In the genomic region with DNA sequence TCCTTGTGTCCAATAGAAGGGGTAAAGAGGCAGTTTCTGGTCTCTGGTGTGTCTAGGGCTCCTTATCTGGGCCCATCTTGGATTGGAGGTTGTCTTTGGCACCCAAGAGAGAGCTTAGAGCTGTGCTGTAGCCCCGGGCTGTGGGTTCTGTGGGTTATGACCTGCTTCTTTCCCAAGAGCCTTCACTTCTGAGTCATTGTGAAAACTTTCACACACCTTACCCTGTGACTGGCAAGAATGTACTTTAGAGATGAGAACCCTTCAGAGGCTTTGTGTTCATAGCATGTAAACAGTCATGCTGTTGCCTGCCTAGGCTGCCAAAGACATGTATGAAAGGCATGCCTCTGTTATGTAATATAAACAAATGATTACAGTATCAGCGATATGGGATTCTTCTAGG, we compare ENCODE assay signal across 35 mouse cellular contexts. TPM values are rescaled to one million over a fixed set of nuclear protein-coding genes. Genes with fewer than 3 reads are reported as not detected.
A peak's percentile ranks its signal among the peaks of the same experiment; 100 is the strongest.
DNase-seq lines count a peak whose midpoint lies in the region; ATAC-seq lines count a peak whose summit lies in the region.
"Had no signal": no experiment of that assay in that cellular context is flagged by ENCODE, and none has a peak within 500 bp of the region (broad histone marks: within the 10 kb centered on the region; RNA-seq: fewer than 3 reads in every experiment).

No protein-coding gene starts in this region.

- no peak overlapping the region for H3K9ac ChIP-seq in hindbrain, embryonic 16.5 days (ENCODE audit: low read depth, low read length)
- H3K9ac ChIP-seq: embryonic facial prominence, embryonic 15.5 days; hindbrain, embryonic 13.5 days; liver, embryonic 14.5 days; lung, embryonic 15.5 days; midbrain, embryonic 13.5 days; neural tube, embryonic 13.5 days had no signal

- peak; percentile 10 to 43 for DNase-seq in lung, adult 18-20 months
- no peak for DNase-seq in lung, postnatal 14 days
- DNase-seq in 3T3-L1 (ENCODE audit: low read depth, low spot score), result peak; percentile 82
- peak; percentile 50 for DNase-seq in Muller cell, postnatal 12 days (ENCODE audit: inconsistent ontology term)
- peak; percentile 49 for DNase-seq in fibroblast of lung, adult 2 months (ENCODE audit: low read depth)
- no peak for DNase-seq in MN1 (ENCODE audit: low spot score)
- DNase-seq in cerebellum, adult 11 months, result no peak
- DNase-seq: adrenal gland, postnatal 10 days; B cell, adult 2 months; cerebellum, adult 9-11 months; gastrocnemius, postnatal 14 days; heart, adult 18-20 months; heart, postnatal 4 days; kidney, adult 9 months; kidney, postnatal 10 days; layer of hippocampus, postnatal 36 days; liver; thymus, postnatal 14 days had no signal

- no peak overlapping the region for H3K27ac ChIP-seq in hindbrain, embryonic 16.5 days (ENCODE audit: low read depth, low read length)
- H3K27ac ChIP-seq: embryonic facial prominence, embryonic 10.5 days; embryonic facial prominence, embryonic 15.5 days; hindbrain, embryonic 13.5 days; liver, embryonic 14.5 days; lung, embryonic 15.5 days; midbrain, embryonic 13.5 days; neural tube, embryonic 13.5 days had no signal

- no peaks in the 10 kb centered on the region for H3K27me3 ChIP-seq in hindbrain, embryonic 16.5 days (replicated peaks; ENCODE audit: control insufficient read depth, insufficient read depth, low read length)
- H3K27me3 ChIP-seq: embryonic facial prominence, embryonic 15.5 days; hindbrain, embryonic 13.5 days; lung, embryonic 15.5 days; midbrain, embryonic 13.5 days; neural tube, embryonic 13.5 days had no signal

- no peak overlapping the region for H3K4me2 ChIP-seq in hindbrain, embryonic 16.5 days (ENCODE audit: low read length)
- H3K4me2 ChIP-seq: embryonic facial prominence, embryonic 15.5 days; heart, embryonic 11.5 days; hindbrain, embryonic 13.5 days; lung, embryonic 15.5 days; midbrain, embryonic 13.5 days; neural tube, embryonic 13.5 days had no signal

- no peak for ATAC-seq in hindbrain, embryonic 16.5 days
- ATAC-seq: forebrain, embryonic 14.5 days; intestine, postnatal 0 days; midbrain, embryonic 13.5 days had no signal

- no peaks in the 10 kb centered on the region for H3K9me3 ChIP-seq in hindbrain, embryonic 16.5 days (ENCODE audit: control insufficient read depth, low read length)
- H3K9me3 ChIP-seq: embryonic facial prominence, embryonic 10.5 days; embryonic facial prominence, embryonic 15.5 days; hindbrain, embryonic 13.5 days; lung, embryonic 15.5 days; midbrain, embryonic 13.5 days; neural tube, embryonic 13.5 days had no signal

- H3K36me3 ChIP-seq in hindbrain, embryonic 16.5 days (ENCODE audit: control insufficient read depth, insufficient read depth, low read length), result no peaks in the 10 kb centered on the region
- H3K36me3 ChIP-seq: embryonic facial prominence, embryonic 10.5 days; embryonic facial prominence, embryonic 15.5 days; hindbrain, embryonic 13.5 days; lung, embryonic 15.5 days; midbrain, embryonic 13.5 days; neural tube, embryonic 13.5 days had no signal

- no peaks in the 10 kb centered on the region for H3K4me1 ChIP-seq in hindbrain, embryonic 16.5 days (ENCODE audit: control insufficient read depth, insufficient read depth, low read depth, low read length)
- H3K4me1 ChIP-seq: embryonic facial prominence, embryonic 10.5 days; hindbrain, embryonic 13.5 days; lung, embryonic 15.5 days; midbrain, embryonic 13.5 days; neural tube, embryonic 13.5 days had no signal

- 80% methylated on average over 2 of the region's 2 CpGs for WGBS in hindbrain, embryonic 16.5 days

- H3K4me3 ChIP-seq in hindbrain, embryonic 16.5 days (ENCODE audit: low read length), result no peak overlapping the region
- H3K4me3 ChIP-seq: embryonic facial prominence, embryonic 10.5 days; embryonic facial prominence, embryonic 15.5 days; hindbrain, embryonic 13.5 days; lung, embryonic 15.5 days; midbrain, embryonic 13.5 days; neural tube, embryonic 13.5 days had no signal

RNA-seq across cellular contexts. Expression of gene Tex48, which starts 17.6 kb away (rescaled TPM):
- not detected in 2 replicates for polyA plus RNA-seq in hindbrain, embryonic 16.5 days (2015; fragmentation: Nextera tagmentation; extraction: Ambion mirVana)
- polyA plus RNA-seq: cortical plate, adult 2 months; embryonic facial prominence, embryonic 10.5 days; embryonic facial prominence, embryonic 15.5 days; forebrain, embryonic 14.5 days; heart, embryonic 11.5 days; heart, postnatal 0 days; hindbrain, embryonic 13.5 days; intestine, postnatal 0 days; large intestine, adult 2 months; limb, embryonic 11.5 days; liver, embryonic 14.5 days; lung, embryonic 15.5 days; midbrain, embryonic 13.5 days; neural tube, embryonic 13.5 days; urinary bladder, adult 2 months had no signal

RNA-seq across cellular contexts. Expression of gene Gm11214, which starts 23.3 kb away (rescaled TPM):
- polyA plus RNA-seq in hindbrain, embryonic 16.5 days (2015; fragmentation: Nextera tagmentation; extraction: Ambion mirVana), result not detected in 2 replicates
- polyA plus RNA-seq: cortical plate, adult 2 months; embryonic facial prominence, embryonic 10.5 days; embryonic facial prominence, embryonic 15.5 days; forebrain, embryonic 14.5 days; heart, embryonic 11.5 days; heart, postnatal 0 days; hindbrain, embryonic 13.5 days; intestine, postnatal 0 days; large intestine, adult 2 months; limb, embryonic 11.5 days; liver, embryonic 14.5 days; lung, embryonic 15.5 days; midbrain, embryonic 13.5 days; neural tube, embryonic 13.5 days; testis, adult 2 months; urinary bladder, adult 2 months had no signal

RNA-seq across cellular contexts. Expression of gene Gm11213, which starts 34.8 kb away (rescaled TPM):
- polyA plus RNA-seq in hindbrain, embryonic 16.5 days (2015; fragmentation: Nextera tagmentation; extraction: Ambion mirVana), result not detected in 2 replicates
- polyA plus RNA-seq: cortical plate, adult 2 months; embryonic facial prominence, embryonic 10.5 days; embryonic facial prominence, embryonic 15.5 days; forebrain, embryonic 14.5 days; heart, embryonic 11.5 days; heart, postnatal 0 days; hindbrain, embryonic 13.5 days; intestine, postnatal 0 days; large intestine, adult 2 months; limb, embryonic 11.5 days; liver, embryonic 14.5 days; lung, embryonic 15.5 days; midbrain, embryonic 13.5 days; neural tube, embryonic 13.5 days; urinary bladder, adult 2 months had no signal

Comparison
In these comparisons a context has a peak if more than half of its experiments do, and no peak if none do; other contexts are left out.
1. DNase-seq: peak in lung, adult 18-20 months (2 of 2), 3T3-L1 (single experiment), Muller cell, postnatal 12 days (single experiment) and fibroblast of lung, adult 2 months (single experiment); none in lung, postnatal 14 days (single experiment), MN1 (single experiment) and cerebellum, adult 11 months (single experiment).